Mouse (Mus musculus) urinary bladder, postnatal 14 days (tissue): ENCODE results near the gene Mvb12a.

Source experiments
- DNase-seq: peaks from one replicate; pipeline ENCODE4 v3.0.0; 2021; ENCODE audit warnings: low spot score

The Mvb12a gene

GRCm38 (mm10) chr8:71566501-71566900, 23.8 kb downstream of the Mvb12a start, which contains the start of gene Nxnl1:
Nxnl1 (minus strand) TSS chr8:71566601.
- no peak for DNase-seq

- DNase-seq, result no peak
Observed at GRCm38 (mm10) chr8:71567587-71567986, 24.9 kb downstream of the Mvb12a start.

GRCm38 (mm10) chr8:71568387-71568937, 25.7 kb downstream of the Mvb12a start, which contains the start of gene Slc27a1:
Slc27a1 (plus strand) TSS chr8:71568882.
- peak; percentile 62 for DNase-seq

GRCm38 (mm10) chr8:71568941-71569340, 26.2 kb downstream of the Mvb12a start:
- DNase-seq, result no peak

GRCm38 (mm10) chr8:71569366-71570290, 26.9 kb downstream of the Mvb12a start:
- peak; percentile 94 for DNase-seq

- peak; percentile 98 for DNase-seq
Observed at GRCm38 (mm10) chr8:71570291-71570954, 27.7 kb downstream of the Mvb12a start.

DNA sequence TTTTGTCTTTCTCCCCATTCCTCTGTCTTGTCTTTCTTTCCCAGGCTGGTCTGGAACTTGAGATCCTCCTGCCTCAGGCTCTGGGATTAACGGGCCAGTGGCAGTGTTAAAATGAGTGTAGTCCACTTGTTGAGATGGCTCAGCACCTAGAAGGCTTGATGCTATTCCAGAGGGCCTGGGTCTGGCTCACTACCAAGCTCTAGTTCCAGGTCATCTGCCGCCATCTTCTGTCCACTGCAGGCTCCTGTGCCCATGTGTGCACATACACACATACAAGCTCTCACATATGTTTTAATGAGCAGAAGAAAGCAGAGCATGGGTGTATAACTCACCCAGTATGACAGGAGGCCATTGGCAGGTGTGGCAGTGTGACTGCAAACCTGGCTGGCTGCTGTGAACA, 29.4 kb downstream of the Mvb12a start:
- no peak for DNase-seq

DNA sequence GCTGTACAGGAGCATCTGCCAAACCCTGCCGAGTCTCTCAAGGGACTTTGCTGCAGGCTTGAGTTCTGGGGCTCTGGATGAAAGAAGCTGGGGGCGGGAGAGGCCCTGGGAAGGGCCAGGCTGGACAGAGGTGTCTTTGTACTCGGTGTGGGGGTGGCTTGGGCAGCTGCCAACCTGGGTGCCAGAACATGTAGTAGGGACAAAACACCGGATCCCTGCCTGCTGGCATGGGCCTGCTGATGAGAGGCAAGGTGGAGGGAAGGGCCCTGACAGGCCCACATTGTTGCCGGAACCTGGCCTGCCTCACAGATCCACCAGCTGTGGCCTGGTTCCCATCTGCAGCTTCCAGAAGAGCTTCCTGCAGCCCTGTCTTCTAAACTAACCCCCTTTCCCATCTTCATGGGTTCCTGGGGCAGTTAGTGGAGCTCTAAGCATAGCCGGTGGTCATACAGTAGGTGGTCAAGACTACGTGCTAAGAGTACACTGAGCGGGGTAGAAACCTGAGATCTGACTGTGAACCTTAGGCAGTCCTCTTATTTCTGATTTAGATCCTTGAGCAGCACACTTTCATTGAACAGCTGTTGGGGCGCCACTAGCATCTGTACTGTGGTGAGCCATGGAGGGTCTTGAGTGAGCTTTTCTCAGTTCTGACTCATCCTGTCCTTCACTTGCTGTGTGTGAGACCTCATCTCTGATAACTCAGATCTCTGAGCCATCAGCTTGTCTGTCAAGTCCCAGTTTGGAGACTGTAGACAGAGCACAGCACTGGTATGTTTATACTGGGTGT, 30.3 kb downstream of the Mvb12a start:
- DNase-seq, result peak; percentile 79

DNA sequence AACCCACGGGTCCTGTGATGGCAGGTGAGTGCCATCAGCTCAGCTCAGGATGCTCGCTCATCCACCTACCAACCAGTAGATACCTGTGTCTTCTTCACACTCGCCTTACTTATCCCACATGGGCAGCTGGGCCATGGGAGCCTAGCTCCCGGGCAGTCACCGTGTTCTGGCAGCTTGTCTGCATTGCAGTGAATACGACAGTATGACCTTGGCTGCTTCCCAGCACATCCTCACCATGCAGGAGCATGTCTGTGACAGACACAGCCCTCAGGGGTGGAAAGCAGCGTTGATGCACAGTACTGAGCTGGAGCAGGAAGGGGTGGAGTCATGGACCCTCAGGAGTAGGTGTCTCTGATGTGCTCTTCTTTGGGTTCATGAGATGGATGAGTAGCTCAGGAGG, 31.7 kb downstream of the Mvb12a start:
- no peak for DNase-seq

DNA sequence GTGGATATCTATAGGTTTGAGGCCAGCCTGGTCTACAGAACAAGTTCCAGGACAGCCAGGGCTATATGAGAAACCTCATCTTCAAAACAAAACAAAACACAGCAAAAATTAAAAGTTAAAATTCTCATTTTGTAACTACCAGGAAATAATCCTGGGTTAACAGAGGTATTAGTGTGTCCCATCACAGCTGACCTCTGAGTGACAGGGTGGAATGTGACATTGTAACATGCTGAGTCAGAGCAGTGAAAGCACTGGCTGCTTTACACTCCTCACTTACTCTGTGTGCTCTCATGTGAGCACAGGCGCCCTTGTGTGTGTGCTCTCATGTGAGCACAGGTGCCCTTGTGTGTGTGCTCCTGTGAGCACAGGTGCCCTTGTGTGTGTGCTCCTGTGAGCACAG, 32.3 kb downstream of the Mvb12a start:
- DNase-seq, result no peak

GRCm38 (mm10) chr8:71577856-71578387, 35.2 kb downstream of the Mvb12a start:
- no peak for DNase-seq

DNA sequence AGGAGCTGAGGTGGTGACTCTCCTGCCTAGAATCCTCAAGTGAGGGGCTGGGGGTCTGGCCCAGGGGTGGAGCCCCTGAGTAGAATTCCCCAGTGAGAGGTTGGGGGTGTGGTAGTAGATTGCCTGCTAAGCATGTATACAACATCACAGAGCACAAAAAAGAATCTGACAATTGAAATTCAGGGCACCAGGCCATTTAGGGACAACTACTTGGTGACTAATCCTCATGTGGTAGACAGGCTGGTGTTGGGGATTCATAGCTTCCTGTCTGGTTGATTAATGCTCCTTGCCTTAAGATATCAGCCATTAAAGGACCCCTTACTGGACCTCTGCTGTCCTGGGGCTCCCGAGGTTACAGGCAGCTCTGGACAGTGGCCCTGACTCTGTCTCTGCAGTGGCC, 36.3 kb downstream of the Mvb12a start:
- DNase-seq, result no peak

- no peak for DNase-seq
Observed at GRCm38 (mm10) chr8:71579476-71579875, 36.8 kb downstream of the Mvb12a start.

- no peak for DNase-seq
Observed at GRCm38 (mm10) chr8:71580201-71580600, 37.5 kb downstream of the Mvb12a start.

DNA sequence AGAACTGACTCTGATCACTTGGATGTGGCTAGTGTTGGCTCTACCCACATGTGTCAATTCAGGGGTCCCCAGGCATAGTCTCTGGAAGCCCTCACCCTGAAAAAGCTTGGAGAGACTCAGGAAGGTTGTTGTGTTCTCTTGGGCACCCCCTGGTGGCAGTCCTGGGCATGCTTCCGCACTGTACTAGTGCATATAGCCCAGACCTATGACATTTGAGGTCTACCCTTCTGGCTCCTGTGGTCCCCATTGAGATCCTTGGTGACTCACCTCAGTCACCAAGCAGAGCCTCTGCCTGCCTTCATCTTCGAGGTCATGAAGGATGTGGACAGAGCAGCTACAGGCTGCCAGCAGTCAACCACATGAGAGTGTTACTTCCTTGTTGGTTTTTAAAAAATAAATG, 44.2 kb downstream of the Mvb12a start:
- peak; percentile 42 for DNase-seq

- DNase-seq, result no peak
Observed at GRCm38 (mm10) chr8:71588762-71589161, 46.0 kb downstream of the Mvb12a start.

- no peak for DNase-seq
Observed at GRCm38 (mm10) chr8:71591017-71591416, 48.3 kb downstream of the Mvb12a start.

- DNase-seq, result peak; percentile 96
Observed at GRCm38 (mm10) chr8:71591471-71592373, 49.0 kb downstream of the Mvb12a start, which contains the start of gene Pgls. Pgls (plus strand) TSS chr8:71592176.

DNA sequence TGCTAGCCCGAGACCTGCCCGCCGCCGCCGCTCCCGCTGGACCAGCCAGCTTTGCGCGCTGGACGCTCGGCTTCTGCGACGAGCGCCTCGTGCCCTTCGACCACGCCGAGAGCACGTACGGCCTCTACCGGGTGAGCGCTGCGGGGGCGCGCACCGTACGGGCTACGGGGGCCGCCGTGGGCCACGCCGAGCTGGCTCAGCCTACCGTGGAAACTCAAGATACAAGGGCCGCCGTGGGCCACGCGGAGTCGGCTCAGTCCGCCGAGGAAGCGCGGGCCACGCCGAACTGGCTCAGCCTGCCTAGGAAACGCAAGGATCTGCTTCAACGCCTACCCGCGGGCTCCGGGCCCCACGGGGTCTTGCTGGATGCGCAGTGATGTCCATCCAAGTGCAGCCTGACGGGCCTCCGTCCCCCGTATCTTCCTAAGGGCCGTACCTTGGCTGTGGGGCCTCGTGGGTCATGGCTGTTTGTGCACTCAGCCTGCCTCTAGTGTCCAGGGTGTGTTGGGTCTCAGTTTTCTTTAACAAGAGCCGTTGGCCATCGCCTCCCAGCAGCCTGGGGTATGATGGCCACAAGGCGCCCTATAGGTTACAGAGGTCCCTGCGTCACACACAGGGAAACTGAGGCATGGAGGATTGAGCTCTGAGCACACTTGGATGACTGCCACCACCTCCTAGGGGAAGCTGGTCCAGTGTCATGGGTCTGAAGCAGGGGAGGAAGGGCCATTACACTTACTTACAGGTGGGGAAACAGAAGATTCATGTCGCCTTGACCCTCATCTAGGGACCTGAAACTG, 49.9 kb downstream of the Mvb12a start:
- peak; percentile 73 for DNase-seq
